Mouse (Mus musculus): Measurements from ENCODE around the gene Galntl5.

- TF ChIP-seq CTCF (IDR thresholded peaks at IDR 0.05; ENCODE audit: low read depth): no peak
- TF ChIP-seq EP300 (optimal IDR thresholded peaks at IDR 0.05): no peak
Measured at GRCm38 (mm10) chr5:25222752-25223702, 41.8 kb downstream of the Galntl5 start, which contains the start of gene E130116L18Rik.

All from stomach, postnatal 0 days (tissue).